In the genomic region with DNA sequence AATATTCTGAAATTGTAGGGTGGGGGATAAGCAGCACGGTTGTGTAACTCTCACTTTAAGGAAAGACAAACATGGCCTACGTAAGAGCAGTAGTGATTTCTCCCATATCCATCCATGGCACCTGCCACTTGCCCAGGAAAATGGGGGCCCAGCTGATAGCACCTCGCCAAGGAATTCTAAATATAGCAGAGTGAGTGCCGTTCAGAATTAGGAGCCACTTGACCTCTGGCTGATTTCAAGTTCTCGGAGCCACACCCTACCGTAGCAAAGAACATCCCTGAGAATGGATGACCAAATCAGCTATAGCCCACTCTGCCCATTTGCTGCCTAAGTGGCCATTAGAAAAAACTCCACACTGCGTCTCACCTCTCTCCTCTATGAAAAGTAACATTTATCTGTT, we compare ENCODE assay signal across 28 mouse cellular contexts.
DNase-seq lines count a peak whose midpoint lies in the region; ATAC-seq lines count a peak whose summit lies in the region.
"Had no signal": no experiment of that assay in that cellular context is flagged by ENCODE, and none has a peak within 500 bp of the region (broad histone marks: within the 10 kb centered on the region; RNA-seq: fewer than 3 reads in every experiment).

No protein-coding gene starts in this region.

- 54% methylated on average over 7 of the region's 7 CpGs for WGBS in heart, embryonic 11.5 days (ENCODE audit: insufficient replicate concordance)
- WGBS in heart, embryonic 14.5 days, result 29% methylated on average over 7 of the region's 7 CpGs

- H3K9ac ChIP-seq in heart, embryonic 11.5 days (ENCODE audit: low read depth, low read length), result no peak overlapping the region
- H3K9ac ChIP-seq in heart, embryonic 14.5 days (ENCODE audit: low read length), result no peak overlapping the region
- H3K9ac ChIP-seq: embryonic facial prominence, embryonic 13.5 days; forebrain, embryonic 15.5 days; hindbrain, embryonic 15.5 days; kidney, embryonic 15.5 days; liver, embryonic 14.5 days; lung, embryonic 15.5 days; midbrain, embryonic 12.5 days; neural tube, embryonic 12.5 days had no signal

- no peak overlapping the region for H3K27ac ChIP-seq in heart, embryonic 11.5 days (ENCODE audit: low read depth, low read length)
- H3K27ac ChIP-seq in heart, embryonic 14.5 days (replicated peaks in 1 of 2; ENCODE audit: control insufficient read depth in 1 of 2, insufficient read depth in 1 of 2, low read depth in 2 of 2, low read length in 2 of 2), result no peak overlapping the region
- H3K27ac ChIP-seq: embryonic facial prominence, embryonic 13.5 days; forebrain, embryonic 10.5 days; forebrain, embryonic 15.5 days; hindbrain, embryonic 15.5 days; kidney, embryonic 15.5 days; liver, embryonic 14.5 days; lung, embryonic 15.5 days; midbrain, embryonic 12.5 days; neural tube, embryonic 12.5 days had no signal

- no peak overlapping the region for H3K4me3 ChIP-seq in heart, embryonic 11.5 days (ENCODE audit: low read depth, low read length)
- no peak overlapping the region for H3K4me3 ChIP-seq in heart, embryonic 14.5 days (ENCODE audit: control insufficient read depth in 1 of 2, insufficient read depth in 1 of 2, low read depth in 1 of 2, low read length in 2 of 2)
- H3K4me3 ChIP-seq: embryonic facial prominence, embryonic 13.5 days; forebrain, embryonic 10.5 days; forebrain, embryonic 15.5 days; hindbrain, embryonic 15.5 days; kidney, embryonic 15.5 days; lung, embryonic 15.5 days; midbrain, embryonic 12.5 days; myocyte; neural tube, embryonic 12.5 days had no signal

- H3K9me3 ChIP-seq in heart, embryonic 11.5 days (replicated peaks; ENCODE audit: control insufficient read depth, low read length), result no peaks in the 10 kb centered on the region
- no peaks in the 10 kb centered on the region for H3K9me3 ChIP-seq in heart, embryonic 14.5 days (ENCODE audit: control insufficient read depth, low read length)
- H3K9me3 ChIP-seq: embryonic facial prominence, embryonic 13.5 days; forebrain, embryonic 10.5 days; forebrain, embryonic 15.5 days; hindbrain, embryonic 15.5 days; kidney, embryonic 15.5 days; lung, embryonic 15.5 days; midbrain, embryonic 12.5 days; neural tube, embryonic 12.5 days had no signal

- peak; percentile 60 to 76 for DNase-seq in heart, adult 18-20 months
- peak; percentile 45 for DNase-seq in lung, postnatal 25 days (ENCODE audit: low spot score)
- no peak for DNase-seq in lung, postnatal 4 days
- no peak for DNase-seq in frontal cortex, postnatal 36 days (ENCODE audit: low spot score in 2 of 2)
- no peak for DNase-seq in cerebellum, adult 11-12 months
- DNase-seq: adrenal gland, postnatal 14 days; cerebellum, adult 11 months; cerebellum, postnatal 10 days; kidney, adult 11 months; kidney, postnatal 25 days; liver; right cerebral cortex, adult 18-20 months; spleen, adult 18-20 months; thymus, postnatal 14 days had no signal

- no peaks in the 10 kb centered on the region for H3K27me3 ChIP-seq in heart, embryonic 11.5 days (ENCODE audit: control insufficient read depth, insufficient read depth, low read length)
- H3K27me3 ChIP-seq in heart, embryonic 14.5 days (ENCODE audit: control insufficient read depth, insufficient read depth, low read length), result no peaks in the 10 kb centered on the region
- H3K27me3 ChIP-seq: embryonic facial prominence, embryonic 13.5 days; forebrain, embryonic 15.5 days; hindbrain, embryonic 15.5 days; kidney, embryonic 15.5 days; lung, embryonic 15.5 days; midbrain, embryonic 12.5 days; neural tube, embryonic 12.5 days had no signal

- H3K36me3 ChIP-seq in heart, embryonic 11.5 days (ENCODE audit: control insufficient read depth, insufficient read depth, low read length), result no peaks in the 10 kb centered on the region
- H3K36me3 ChIP-seq in heart, embryonic 14.5 days (ENCODE audit: control insufficient read depth, insufficient read depth, low read length), result no peaks in the 10 kb centered on the region
- H3K36me3 ChIP-seq: embryonic facial prominence, embryonic 13.5 days; forebrain, embryonic 10.5 days; forebrain, embryonic 15.5 days; hindbrain, embryonic 15.5 days; kidney, embryonic 15.5 days; lung, embryonic 15.5 days; midbrain, embryonic 12.5 days; neural tube, embryonic 12.5 days had no signal

- no peak for ATAC-seq in heart, embryonic 11.5 days (replicated peaks; ENCODE audit: insufficient number of reproducible peaks, low FRiP score, low TSS enrichment)
- no peak for ATAC-seq in heart, embryonic 14.5 days (ENCODE audit: insufficient number of reproducible peaks, insufficient read depth, low FRiP score, low read depth)
- ATAC-seq: CD4-positive, CD25-positive, alpha-beta regulatory T cell, adult 4 months; forebrain, embryonic 15.5 days; inflammation-experienced regulatory T-cells, adult 6 months had no signal

- H3K4me2 ChIP-seq in heart, embryonic 11.5 days, result no peak overlapping the region
- H3K4me2 ChIP-seq in heart, embryonic 14.5 days (ENCODE audit: low read length), result 0 out of 2 replicates have a peak overlapping the region, but pooled peaks have one; percentile 17
- H3K4me2 ChIP-seq: embryonic facial prominence, embryonic 13.5 days; forebrain, embryonic 15.5 days; hindbrain, embryonic 15.5 days; kidney, embryonic 15.5 days; lung, embryonic 15.5 days; midbrain, embryonic 12.5 days; neural tube, embryonic 12.5 days had no signal

- 0 out of 2 replicates have a peak, but pooled peaks cover 2% of the 10 kb centered on the region for H3K4me1 ChIP-seq in heart, embryonic 11.5 days (ENCODE audit: control insufficient read depth, insufficient read depth, low read length)
- peaks cover 2 to 14% of the 10 kb centered on the region in 2 experiments; a peak in 3 of 4 replicates for H3K4me1 ChIP-seq in heart, embryonic 14.5 days (ENCODE audit: control insufficient read depth in 2 of 2, insufficient read depth in 2 of 2, low read length in 2 of 2)
- H3K4me1 ChIP-seq: embryonic facial prominence, embryonic 13.5 days; forebrain, embryonic 10.5 days; forebrain, embryonic 15.5 days; hindbrain, embryonic 15.5 days; kidney, embryonic 15.5 days; lung, embryonic 15.5 days; midbrain, embryonic 12.5 days; neural tube, embryonic 12.5 days had no signal

Comparison
In these comparisons a context has a peak if more than half of its experiments do, and no peak if none do; other contexts are left out.
1. DNase-seq: peak in heart, adult 18-20 months (2 of 2) and lung, postnatal 25 days (single experiment); none in lung, postnatal 4 days (0 of 2), frontal cortex, postnatal 36 days (0 of 2) and cerebellum, adult 11-12 months (single experiment).